Mouse (Mus musculus) megakaryocyte, embryonic 14.5 days (primary cell): ENCODE results near the gene Rptn.

ENCODE experiments used
- FLI1 ChIP-seq: IDR thresholded peaks from 2 replicates; pipeline ENCODE4 v1.6.1; 2012; ENCODE audit warnings: low read length, inconsistent platforms, mixed read lengths
- GATA1 ChIP-seq: IDR thresholded peaks from 3 replicates; pipeline ENCODE4 v1.6.1; 2012; ENCODE audit warnings: mixed read lengths, low read length, inconsistent platforms, borderline replicate concordance

DNA sequence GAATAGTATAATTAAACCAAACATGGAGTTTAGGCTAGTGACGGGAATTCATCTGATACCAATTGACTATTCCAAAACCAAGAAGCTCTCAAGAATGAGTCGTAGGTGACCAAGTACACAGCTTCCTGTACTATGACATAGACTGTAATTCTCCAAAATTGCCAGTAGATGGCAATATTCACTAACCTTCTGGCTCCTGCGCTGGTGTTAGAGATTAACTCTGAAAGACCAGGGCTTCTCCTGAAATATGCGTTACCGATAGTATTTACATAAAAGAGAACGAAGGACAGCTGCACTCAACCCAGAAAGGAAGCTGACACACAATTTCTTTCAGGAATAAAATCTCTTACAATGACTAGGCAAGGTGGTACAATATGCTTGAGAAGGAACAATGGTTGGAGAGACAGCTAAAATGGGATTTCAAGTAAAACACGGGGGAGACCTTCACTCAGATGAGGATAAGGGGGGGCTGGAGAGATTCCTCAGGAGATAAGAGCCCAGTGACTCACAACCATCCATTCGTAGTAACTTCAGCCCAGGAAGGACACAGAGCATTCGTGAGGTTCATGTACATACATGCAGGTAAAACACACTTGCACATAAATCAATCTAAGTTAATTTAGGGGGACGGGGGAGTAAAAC is 31.4 kb upstream of the Rptn start:
- TF ChIP-seq GATA1 (no peak), FLI1 (no peak)
